ENCODE assay signal across 34 mouse cellular contexts in the genomic region with DNA sequence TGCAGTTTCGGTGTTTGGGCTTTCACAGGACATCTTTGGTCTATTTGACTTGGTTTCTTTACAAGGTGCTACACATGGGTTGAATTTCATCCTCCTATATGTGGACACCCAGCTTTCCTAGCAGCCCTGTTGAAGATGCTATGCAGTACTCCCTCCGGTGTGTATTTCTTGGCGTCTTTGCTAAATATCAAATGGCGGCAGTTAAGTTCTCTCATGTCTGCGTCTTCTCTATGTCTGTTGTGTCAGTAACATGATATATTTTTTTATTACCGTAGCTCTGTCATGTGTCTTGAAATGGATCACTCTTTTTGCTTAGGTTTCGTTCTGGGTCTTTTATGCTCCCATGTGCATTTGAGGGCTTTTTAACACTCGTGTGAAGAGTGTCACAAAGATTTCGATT. TPM values are rescaled to one million over a fixed set of nuclear protein-coding genes. Genes with fewer than 3 reads are reported as not detected.
"Had no signal": no experiment of that assay in that cellular context is flagged by ENCODE, and none has a peak within 500 bp of the region (broad histone marks: within the 10 kb centered on the region; RNA-seq: fewer than 3 reads in every experiment).

No protein-coding gene starts in this region.

- ATAC-seq: hindbrain, embryonic 16.5 days; hindbrain, postnatal 0 days; inflammation-experienced regulatory T-cells, adult 6 months; intestine, embryonic 15.5 days; intestine, embryonic 16.5 days; intestine, postnatal 0 days had no signal

- H3K9ac ChIP-seq: heart, embryonic 12.5 days; heart, embryonic 13.5 days; heart, embryonic 15.5 days; hindbrain, embryonic 12.5 days; hindbrain, embryonic 13.5 days; hindbrain, embryonic 14.5 days; hindbrain, embryonic 15.5 days; intestine, embryonic 15.5 days had no signal

- H3K4me2 ChIP-seq: heart, embryonic 11.5 days; heart, embryonic 12.5 days; heart, embryonic 13.5 days; heart, embryonic 15.5 days; hindbrain, embryonic 12.5 days; hindbrain, embryonic 13.5 days; hindbrain, embryonic 14.5 days; hindbrain, embryonic 15.5 days; intestine, embryonic 15.5 days had no signal

- DNase-seq: heart, adult 18-20 months; heart, adult 2 months; heart, postnatal 10 days; heart, postnatal 14 days; heart, postnatal 36 days; heart, postnatal 4 days; kidney, adult 11 months; kidney, adult 18-20 months; kidney, adult 2 months; kidney, adult 8-10 months; kidney, adult 9 months; kidney, postnatal 14 days; kidney, postnatal 25 days; kidney, postnatal 36 days; layer of hippocampus, adult 9-11 months; layer of hippocampus, postnatal 36 days had no signal

- H3K27ac ChIP-seq: heart, adult 2 months; heart, embryonic 10.5 days; heart, embryonic 13.5 days; heart, embryonic 15.5 days; hindbrain, embryonic 10.5 days; hindbrain, embryonic 12.5 days; hindbrain, embryonic 13.5 days; hindbrain, embryonic 14.5 days; hindbrain, embryonic 15.5 days; hindbrain, postnatal 0 days; intestine, embryonic 15.5 days; layer of hippocampus, adult 2 months; left cerebral cortex, adult 2 months had no signal

- H3K4me3 ChIP-seq: heart, adult 2 months; heart, embryonic 10.5 days; heart, embryonic 12.5 days; heart, embryonic 13.5 days; heart, embryonic 15.5 days; hindbrain, embryonic 10.5 days; hindbrain, embryonic 12.5 days; hindbrain, embryonic 13.5 days; hindbrain, embryonic 15.5 days; intestine, embryonic 15.5 days; layer of hippocampus, adult 2 months; left cerebral cortex, adult 2 months had no signal

- H3K4me1 ChIP-seq: heart, embryonic 10.5 days; heart, embryonic 12.5 days; heart, embryonic 13.5 days; heart, embryonic 15.5 days; hindbrain, embryonic 10.5 days; hindbrain, embryonic 12.5 days; hindbrain, embryonic 13.5 days; hindbrain, embryonic 15.5 days; intestine, embryonic 15.5 days had no signal

- H3K36me3 ChIP-seq: heart, embryonic 10.5 days; heart, embryonic 12.5 days; heart, embryonic 13.5 days; heart, embryonic 15.5 days; hindbrain, embryonic 10.5 days; hindbrain, embryonic 12.5 days; hindbrain, embryonic 13.5 days; hindbrain, embryonic 15.5 days; intestine, embryonic 15.5 days had no signal

- H3K27me3 ChIP-seq: heart, embryonic 12.5 days; heart, embryonic 13.5 days; heart, embryonic 15.5 days; hindbrain, embryonic 12.5 days; hindbrain, embryonic 13.5 days; hindbrain, embryonic 15.5 days; intestine, embryonic 15.5 days had no signal

- H3K9me3 ChIP-seq: heart, embryonic 10.5 days; heart, embryonic 12.5 days; heart, embryonic 13.5 days; heart, embryonic 15.5 days; hindbrain, embryonic 10.5 days; hindbrain, embryonic 12.5 days; hindbrain, embryonic 13.5 days; hindbrain, embryonic 15.5 days; intestine, embryonic 15.5 days had no signal

RNA-seq across cellular contexts. Expression of a gene that starts 34.5 kb away (rescaled TPM):
- polyA plus RNA-seq: heart, adult 2 months; inflammation-experienced regulatory T-cells, adult 6 months; kidney, adult 2 months had no signal
